Mouse (Mus musculus) intestine, embryonic 14.5 days (tissue): Measurements from ENCODE around the gene Slc12a4. TPM values are rescaled to one million over a fixed set of nuclear protein-coding genes. Genes with fewer than 3 reads are reported as not detected.

Experiments used
- ATAC-seq: fragments of 200-750 bp; cut with Nextera tagmentation; replicated peaks from 2 replicates; pipeline ENCODE4 v1.8.0; 2017; ENCODE audit warnings: low read depth, moderate number of reproducible peaks, moderate TSS enrichment, moderate library complexity; ENCODE audit not compliant: low FRiP score, low TSS enrichment
- DNase-seq: peaks from one replicate; pipeline ENCODE4 v3.0.0-alpha.2; 2018; ENCODE audit warnings: low spot score
- H3K27ac ChIP-seq: fragments of 300-500 bp; sonication (generic); 2 replicates; pipeline ENCODE4 v1.5.1; 2014; ENCODE audit warnings: low read depth, mild to moderate bottlenecking, control low read depth
- H3K27me3 ChIP-seq: fragments of 300-500 bp; sonication (generic); replicated peaks from 2 replicates; pipeline ENCODE4 v1.6.1; 2014; ENCODE audit warnings: low read length, control low read depth; ENCODE audit not compliant: control insufficient read depth, insufficient read depth
- H3K36me3 ChIP-seq: fragments of 300-500 bp; sonication (generic); 2 replicates; pipeline ENCODE4 v1.6.1; 2014; ENCODE audit warnings: low read length, control low read depth; ENCODE audit not compliant: control insufficient read depth, insufficient read depth
- H3K4me1 ChIP-seq: fragments of 300-500 bp; sonication (generic); replicated peaks from 2 replicates; pipeline ENCODE4 v1.6.1; 2014; ENCODE audit warnings: low read length, control low read depth, mixed read lengths; ENCODE audit not compliant: control insufficient read depth, insufficient read depth
- H3K4me2 ChIP-seq: fragments of 300-500 bp; sonication (generic); 2 replicates; pipeline ENCODE4 v1.6.1; 2014; ENCODE audit warnings: low read length
- H3K4me3 ChIP-seq: fragments of 300-500 bp; sonication (generic); 2 replicates; pipeline ENCODE4 v1.5.1; 2014; ENCODE audit warnings: low read depth, low read length, control low read depth, mixed read lengths
- H3K9ac ChIP-seq: fragments of 300-500 bp; sonication (generic); 2 replicates; pipeline ENCODE4 v1.6.1; 2014; ENCODE audit warnings: mild to moderate bottlenecking, low read length
- H3K9me3 ChIP-seq: fragments of 300-500 bp; sonication (generic); 2 replicates; pipeline ENCODE4 v1.6.1; 2016; ENCODE audit warnings: low read length, control low read depth; ENCODE audit not compliant: control insufficient read depth
- WGBS: fragments of 180-500 bp; shearing (Covaris S2); extraction: QIAGEN DNeasy Blood & Tissue Kit; methylation state at CpG from one replicate; pipeline ENCODE4 v1.1.7; 2014; 5-methylcytosine and 5-hydroxymethylcytosine counted together
- polyA plus RNA-seq: library from polyadenylated mRNA; unstranded; fragments of >200 nt; fragmentation: Nextera tagmentation; extraction: Ambion mirVana; gene quantifications from 2 replicates; pipeline ENCODE4 v1.2.1, GENCODE M21; 2014

Slc12a4 gene
- polyA plus RNA-seq, 1 experiment from 2014 or later = 27.8 TPM

DNA sequence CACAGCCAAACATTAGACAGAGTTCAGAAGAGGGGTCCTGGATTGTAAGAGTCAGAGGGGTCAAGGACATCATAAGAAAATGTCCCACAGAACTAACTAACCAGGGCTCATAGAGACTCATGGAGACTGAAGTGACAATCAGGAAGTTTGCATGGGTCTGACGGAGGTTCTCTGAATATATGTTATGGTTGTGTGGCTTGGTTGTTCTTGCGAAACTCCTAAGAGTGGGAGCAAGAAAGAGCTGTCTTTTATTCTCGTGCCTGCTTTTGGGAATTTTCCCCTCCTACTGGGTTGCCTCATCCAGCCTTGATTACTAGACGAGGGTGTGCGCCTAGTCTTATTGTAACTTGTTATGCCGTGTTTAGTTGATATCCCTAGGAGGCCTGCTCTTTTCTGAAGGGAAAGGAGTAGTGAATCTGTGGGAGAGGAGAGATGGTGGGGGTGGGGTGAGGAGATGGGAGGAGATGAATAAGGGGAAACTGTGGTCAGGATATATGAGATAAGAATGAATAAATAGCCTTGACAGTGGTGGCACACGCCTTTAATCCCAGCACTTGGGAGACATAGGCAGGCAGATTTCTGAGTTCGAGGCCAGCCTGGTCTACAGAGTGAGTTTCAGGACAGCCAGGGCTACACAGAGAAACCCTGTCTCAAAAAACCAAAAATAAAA lies 38.8 kb upstream of the Slc12a4 start:
- Histone ChIP-seq H3K4me3 (no peak overlapping the region), H3K9me3 (no peaks in the 10 kb centered on the region), H3K36me3 (0 out of 2 replicates have a peak, but pooled peaks cover 2% of the 10 kb centered on the region), H3K4me2 (no peak overlapping the region), H3K27ac (no peak overlapping the region), H3K9ac (no peak overlapping the region), H3K4me1 (no peaks in the 10 kb centered on the region; the same call in 1 of the 2 replicates), H3K27me3 (no peaks in the 10 kb centered on the region)
- no peak for DNase-seq
- ATAC-seq = no peak
- WGBS = 77% methylated on average over 8 of the region's 8 CpGs

DNA sequence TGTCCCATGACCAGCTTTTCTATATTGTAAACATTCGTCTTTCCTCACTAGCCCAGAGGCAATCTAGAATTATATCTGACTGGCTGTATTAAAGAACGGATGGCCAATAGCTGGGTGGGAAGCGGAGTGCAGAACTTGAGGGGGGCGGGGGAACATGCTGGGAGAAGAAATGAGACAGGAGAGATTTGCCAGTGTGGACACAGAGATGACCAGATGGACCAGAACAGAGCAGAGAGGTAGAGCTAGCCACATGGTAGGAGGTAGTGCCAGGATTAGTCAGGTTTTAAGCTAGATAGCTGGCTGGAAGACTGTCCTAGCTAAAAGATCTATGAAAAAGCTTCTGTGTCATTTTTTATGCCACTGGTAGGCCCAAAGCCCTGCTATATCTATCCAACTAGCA lies 36.0 kb upstream of the Slc12a4 start:
- H3K27ac ChIP-seq = no peak overlapping the region
- no peak overlapping the region for H3K4me2 ChIP-seq
- H3K36me3 ChIP-seq = no peaks in the 10 kb centered on the region
- no peaks in the 10 kb centered on the region for H3K27me3 ChIP-seq
- no peak overlapping the region for H3K9ac ChIP-seq
- ATAC-seq (no peak), DNase-seq (no peak)
- no peak overlapping the region for H3K4me3 ChIP-seq
- no peaks in the 10 kb centered on the region for H3K9me3 ChIP-seq
- no peaks in the 10 kb centered on the region for H3K4me1 ChIP-seq
- 83% methylated on average over 4 of the region's 4 CpGs for WGBS

DNA sequence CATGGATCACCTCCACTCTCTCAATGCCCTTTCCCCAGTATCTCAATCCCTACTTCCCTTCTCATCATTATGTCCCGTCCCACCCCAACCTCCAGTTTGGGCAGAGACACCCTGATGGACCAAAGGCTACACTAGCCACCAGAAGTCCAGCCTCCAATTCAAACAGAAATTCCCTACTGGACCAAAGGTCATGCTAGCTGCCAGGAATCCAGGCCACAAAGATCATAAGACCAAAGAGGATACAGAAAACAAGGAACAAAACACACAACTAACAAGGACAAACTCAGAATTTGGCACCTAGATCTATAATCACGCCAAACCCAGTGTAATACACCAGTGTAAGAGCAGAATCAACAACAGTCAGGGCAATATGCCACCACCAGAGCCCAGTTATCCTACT lies 33.1 kb upstream of the Slc12a4 start:
- no peak for ATAC-seq
- 81% methylated on average over 2 of the region's 2 CpGs for WGBS

GRCm38 (mm10) chr8:105996359-105996758 lies 30.5 kb upstream of the Slc12a4 start:
- Histone ChIP-seq H3K4me3 (no peak overlapping the region), H3K27me3 (no peaks in the 10 kb centered on the region), H3K9me3 (no peaks in the 10 kb centered on the region), H3K27ac (no peak overlapping the region), H3K36me3 (no peaks in the 10 kb centered on the region), H3K4me2 (no peak overlapping the region), H3K9ac (no peak overlapping the region), H3K4me1 (no peaks in the 10 kb centered on the region)
- DNase-seq = no peak
- ATAC-seq = no peak
- 75% methylated on average over 7 of the region's 7 CpGs for WGBS

More for the DNA sequence above, 33.1 kb upstream of the Slc12a4 start:
- no peaks in the 10 kb centered on the region for H3K36me3 ChIP-seq
- H3K4me2 ChIP-seq = no peak overlapping the region
- no peak overlapping the region for H3K9ac ChIP-seq
- no peak for DNase-seq
- H3K9me3 ChIP-seq = no peaks in the 10 kb centered on the region
- no peaks in the 10 kb centered on the region for H3K27me3 ChIP-seq
- no peaks in the 10 kb centered on the region for H3K4me1 ChIP-seq
- H3K27ac ChIP-seq = no peak overlapping the region
- H3K4me3 ChIP-seq = no peak overlapping the region

DNA sequence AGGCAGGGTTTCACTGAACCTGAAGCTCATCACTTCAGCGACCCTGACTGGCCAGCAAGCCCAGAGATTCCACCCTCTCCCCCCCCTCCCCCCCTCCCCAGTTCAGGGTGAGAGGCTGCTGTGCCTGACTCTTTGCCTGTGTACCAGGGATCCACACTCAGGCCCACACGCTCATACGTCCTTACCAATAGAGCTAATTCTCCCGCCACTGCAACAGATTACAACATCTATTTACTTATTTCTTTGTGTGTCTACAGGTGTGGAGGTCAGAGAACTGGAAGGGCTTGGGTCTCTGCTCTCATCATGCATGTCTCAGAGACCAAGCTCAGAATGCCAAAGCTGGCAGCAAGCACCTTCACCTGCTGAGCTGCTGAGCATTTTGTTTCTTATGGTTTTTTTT lies 27.3 kb upstream of the Slc12a4 start:
- ATAC-seq (no peak), DNase-seq (no peak)
- no peaks in the 10 kb centered on the region for H3K36me3 ChIP-seq
- no peaks in the 10 kb centered on the region for H3K9me3 ChIP-seq
- 73% methylated on average over 4 of the region's 4 CpGs for WGBS
- H3K9ac ChIP-seq = no peak overlapping the region
- H3K4me2 ChIP-seq = no peak overlapping the region
- no peak overlapping the region for H3K4me3 ChIP-seq
- H3K27me3 ChIP-seq = no peaks in the 10 kb centered on the region
- H3K27ac ChIP-seq = no peak overlapping the region
- no peaks in the 10 kb centered on the region for H3K4me1 ChIP-seq

GRCm38 (mm10) chr8:105992499-105992898 lies 26.6 kb upstream of the Slc12a4 start:
- Histone ChIP-seq H3K4me2 (no peak overlapping the region), H3K27ac (no peak overlapping the region), H3K9me3 (no peaks in the 10 kb centered on the region), H3K9ac (no peak overlapping the region), H3K4me1 (no peaks in the 10 kb centered on the region), H3K4me3 (no peak overlapping the region), H3K36me3 (no peaks in the 10 kb centered on the region), H3K27me3 (no peaks in the 10 kb centered on the region)
- WGBS = 64% methylated on average over 5 of the region's 5 CpGs
- ATAC-seq (no peak), DNase-seq (no peak)

GRCm38 (mm10) chr8:105991546-105991945 lies 25.6 kb upstream of the Slc12a4 start:
- Histone ChIP-seq H3K4me3 (no peak overlapping the region), H3K4me1 (no peaks in the 10 kb centered on the region), H3K9ac (no peak overlapping the region), H3K27me3 (no peaks in the 10 kb centered on the region), H3K27ac (no peak overlapping the region), H3K36me3 (no peaks in the 10 kb centered on the region), H3K4me2 (no peak overlapping the region), H3K9me3 (no peaks in the 10 kb centered on the region)
- ATAC-seq = no peak
- WGBS = 68% methylated on average over 2 of the region's 2 CpGs
- DNase-seq = no peak

- Histone ChIP-seq H3K27ac (no peak within 1 kb of the TSS), H3K27me3 (no peaks in the 10 kb centered on the region), H3K4me2 (0 out of 2 replicates have a peak within 1 kb of the TSS, but pooled peaks have one; percentile 2), H3K36me3 (no peaks in the 10 kb centered on the region), H3K9me3 (no peaks in the 10 kb centered on the region), H3K4me1 (0 out of 2 replicates have a peak, but pooled peaks cover 3% of the 10 kb centered on the region), H3K4me3 (no peak within 1 kb of the TSS), H3K9ac (no peak within 1 kb of the TSS)
- peak; percentile 92 for DNase-seq
- 10% methylated on average over 15 of the region's 15 CpGs for WGBS
- ATAC-seq = peak; percentile 79; the same call in 1 of the 2 replicates
These were observed 25.0 kb upstream of the Slc12a4 start, which contains the start of gene Dus2 for GRCm38 (mm10) chr8:105990856-105991387. TSS of gene Dus2 (plus strand) at chr8:105991337.

DNA sequence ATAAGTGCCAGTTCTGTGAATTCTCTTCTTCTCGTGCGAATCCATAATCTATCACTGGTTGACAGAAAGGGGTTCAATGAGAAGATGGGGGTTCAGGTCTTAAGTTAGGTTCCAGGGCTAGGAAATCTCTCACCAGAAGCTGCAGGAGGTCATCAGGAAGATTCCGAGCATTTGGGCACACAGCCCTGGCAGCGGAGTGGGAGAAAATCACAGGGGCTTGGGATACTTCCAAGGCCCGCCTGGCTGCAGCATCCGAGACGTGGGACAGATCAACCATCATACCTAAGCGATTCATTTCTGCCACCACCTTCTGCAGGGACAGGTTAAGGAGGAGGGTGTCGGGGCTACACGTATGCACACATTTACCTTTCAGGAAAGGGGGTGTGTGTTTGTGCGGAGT lies 22.6 kb upstream of the Slc12a4 start:
- Histone ChIP-seq H3K4me2 (no peak overlapping the region), H3K27ac (no peak overlapping the region), H3K27me3 (no peaks in the 10 kb centered on the region), H3K4me1 (0 out of 2 replicates have a peak, but pooled peaks cover 3% of the 10 kb centered on the region), H3K36me3 (no peaks in the 10 kb centered on the region), H3K9ac (no peak overlapping the region), H3K4me3 (no peak overlapping the region), H3K9me3 (no peaks in the 10 kb centered on the region)
- no peak for ATAC-seq
- DNase-seq = no peak
- WGBS = 86% methylated on average over 11 of the region's 11 CpGs
